Mouse (Mus musculus) hindbrain, embryonic 15.5 days (tissue): ENCODE measurements at regions not wholly inside any gene's neighbourhood (a gene's known extent, or its start where the extent isn't known, plus 50 kb on each side); places are given as distances from the start of the nearest gene placed in this dataset.
A peak's percentile ranks its signal among the peaks of the same experiment; 100 is the strongest.

ENCODE experiments used
- ATAC-seq: fragments of 200-750 bp; cut with Nextera tagmentation; 2 replicates; pipeline ENCODE4 v1.8.0; 2017; ENCODE audit warnings: low read depth, moderate number of reproducible peaks, moderate TSS enrichment; ENCODE audit not compliant: low FRiP score
- H3K27ac ChIP-seq: fragments of 300-500 bp; sonication (generic); replicated peaks from 2 replicates; pipeline ENCODE4 v1.5.1; 2015; ENCODE audit warnings: mild to moderate bottlenecking, inconsistent platforms
- H3K27me3 ChIP-seq: fragments of 300-500 bp; sonication (generic); 2 replicates; pipeline ENCODE4 v1.6.1; 2015; ENCODE audit warnings: control low read depth, inconsistent platforms
- H3K36me3 ChIP-seq: fragments of 300-500 bp; sonication (generic); 2 replicates; pipeline ENCODE4 v1.6.1; 2015; ENCODE audit warnings: control low read depth, inconsistent platforms
- H3K4me1 ChIP-seq: fragments of 300-500 bp; sonication (generic); replicated peaks from 2 replicates; pipeline ENCODE4 v1.6.1; 2015; ENCODE audit warnings: control low read depth, inconsistent platforms
- H3K4me2 ChIP-seq: fragments of 300-500 bp; sonication (generic); 2 replicates; pipeline ENCODE4 v1.6.1; 2015; ENCODE audit warnings: moderate library complexity, mild to moderate bottlenecking, inconsistent platforms
- H3K4me3 ChIP-seq: fragments of 300-500 bp; sonication (generic); 2 replicates; pipeline ENCODE4 v1.5.1; 2015; ENCODE audit warnings: mild to moderate bottlenecking, inconsistent platforms
- H3K9ac ChIP-seq: fragments of 300-500 bp; sonication (generic); 2 replicates; pipeline ENCODE4 v1.6.1; 2015; ENCODE audit warnings: inconsistent platforms
- H3K9me3 ChIP-seq: fragments of 300-500 bp; sonication (generic); 2 replicates; pipeline ENCODE4 v1.6.1; 2016; ENCODE audit warnings: control low read depth, inconsistent platforms
- WGBS: fragments of 180-500 bp; shearing (Covaris S2); methylation state at CpG from one replicate; pipeline ENCODE4 v1.1.7; 2015; 5-methylcytosine and 5-hydroxymethylcytosine counted together

DNA sequence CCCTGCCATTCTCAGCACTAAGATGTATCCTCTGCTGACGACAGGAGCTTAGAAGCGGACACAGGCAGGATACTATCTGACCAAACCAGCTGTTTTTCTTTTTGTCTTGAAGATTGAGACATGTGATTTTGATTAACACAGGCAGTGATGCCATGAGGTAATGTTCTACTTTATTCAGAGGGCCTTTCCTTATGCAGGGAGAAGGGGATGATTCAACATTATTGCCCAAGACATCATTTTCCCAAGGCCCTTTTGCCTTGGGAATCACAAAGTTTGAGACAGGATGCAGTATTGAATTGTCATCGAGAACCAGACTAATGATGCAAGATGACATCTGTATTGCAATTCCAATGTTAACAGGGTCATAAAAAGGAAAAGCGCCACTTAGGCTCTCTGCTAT is 571.7 kb upstream of the Gm9747 start:
- no peak overlapping the region for H3K4me3 ChIP-seq
- 83% methylated on average over 4 of the region's 4 CpGs for WGBS
- no peak overlapping the region for H3K4me2 ChIP-seq
- no peak overlapping the region for H3K9ac ChIP-seq
- no peaks in the 10 kb centered on the region for H3K4me1 ChIP-seq
- ATAC-seq: no peak
- H3K27me3 ChIP-seq: no peaks in the 10 kb centered on the region
- no peaks in the 10 kb centered on the region for H3K9me3 ChIP-seq
- H3K36me3 ChIP-seq: no peaks in the 10 kb centered on the region
- no peak overlapping the region for H3K27ac ChIP-seq

DNA sequence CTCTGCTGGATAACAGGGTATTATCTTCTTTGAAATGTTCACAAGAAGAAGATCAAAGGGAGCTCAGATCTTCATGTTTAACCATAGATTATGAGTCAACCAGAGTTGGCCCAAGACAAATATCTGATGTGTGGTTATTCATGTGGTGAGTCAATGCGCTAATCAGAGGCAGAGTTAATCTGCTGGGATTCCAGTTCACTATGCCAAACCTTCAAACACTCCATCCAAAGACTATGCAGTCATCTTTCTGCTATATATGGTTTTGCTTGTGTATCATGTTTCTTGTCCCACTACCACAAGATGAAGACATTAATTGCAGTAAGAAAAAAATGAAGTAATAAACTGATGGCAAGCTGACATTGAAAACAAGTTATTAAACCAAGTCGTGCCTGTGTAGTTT is 561.8 kb upstream of the Gm9747 start:
- Histone ChIP-seq H3K27me3 (no peaks in the 10 kb centered on the region), H3K4me3 (no peak overlapping the region), H3K36me3 (no peaks in the 10 kb centered on the region), H3K4me1 (no peaks in the 10 kb centered on the region), H3K4me2 (no peak overlapping the region), H3K9ac (no peak overlapping the region), H3K9me3 (no peaks in the 10 kb centered on the region), H3K27ac (no peak overlapping the region)
- no peak for ATAC-seq
- 84% methylated on average over 2 of the region's 2 CpGs for WGBS

- 87% methylated on average over 3 of the region's 3 CpGs for WGBS
- Histone ChIP-seq H3K9me3 (no peaks in the 10 kb centered on the region), H3K27me3 (no peaks in the 10 kb centered on the region), H3K36me3 (no peaks in the 10 kb centered on the region), H3K9ac (no peak overlapping the region), H3K4me2 (no peak overlapping the region), H3K4me1 (no peaks in the 10 kb centered on the region), H3K27ac (no peak overlapping the region), H3K4me3 (no peak overlapping the region)
- ATAC-seq: no peak
Observed at GRCm38 (mm10) chr1:81671725-81672124, 561.2 kb upstream of the Gm9747 start.

DNA sequence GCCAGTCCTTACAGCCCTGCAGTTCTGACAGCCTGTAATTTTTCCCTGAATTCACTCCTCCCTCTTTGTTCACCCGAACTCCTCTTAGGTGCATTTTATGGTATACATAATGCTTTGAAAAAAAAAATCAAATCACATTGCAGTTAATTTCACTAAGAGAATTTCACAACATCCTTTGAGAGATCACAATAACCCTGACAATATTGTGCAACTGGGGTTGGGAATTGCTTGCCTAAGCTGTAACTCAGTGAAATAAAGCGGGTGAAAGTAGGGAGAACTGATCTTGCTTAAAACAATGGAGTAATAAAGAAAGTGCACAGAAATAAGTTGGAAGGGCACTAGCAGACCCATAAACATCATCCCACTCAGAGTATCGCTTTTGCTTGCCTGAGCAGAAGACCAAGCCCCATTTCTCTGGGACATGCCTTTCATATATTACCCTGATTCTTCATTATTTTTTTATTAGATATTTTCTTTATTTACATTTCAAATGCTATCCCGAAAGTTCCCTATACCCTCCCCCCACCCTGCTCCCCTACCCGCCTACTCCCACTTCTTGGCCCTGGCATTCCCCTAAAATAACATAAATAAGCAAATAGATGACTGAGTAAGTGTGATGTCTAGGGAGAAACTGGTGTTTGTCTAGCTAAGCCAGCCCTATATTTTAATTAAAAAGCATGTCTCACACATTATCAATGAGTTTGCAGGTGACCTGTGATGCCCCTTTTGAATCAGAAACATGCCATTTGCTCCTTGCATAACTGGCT is 557.2 kb upstream of the Gm9747 start:
- WGBS: 79% methylated on average over 5 of the region's 5 CpGs
- Histone ChIP-seq H3K9ac (no peak overlapping the region), H3K4me2 (no peak overlapping the region), H3K4me1 (no peaks in the 10 kb centered on the region), H3K4me3 (no peak overlapping the region), H3K27ac (no peak overlapping the region), H3K27me3 (no peaks in the 10 kb centered on the region), H3K9me3 (no peaks in the 10 kb centered on the region), H3K36me3 (no peaks in the 10 kb centered on the region)
- no peak for ATAC-seq

- ATAC-seq: no peak
- no peak overlapping the region for H3K27ac ChIP-seq
- H3K4me2 ChIP-seq: no peak overlapping the region
- no peaks in the 10 kb centered on the region for H3K27me3 ChIP-seq
- no peak overlapping the region for H3K4me3 ChIP-seq
- no peaks in the 10 kb centered on the region for H3K9me3 ChIP-seq
- no peaks in the 10 kb centered on the region for H3K4me1 ChIP-seq
- WGBS: 77% methylated on average over 1 of the region's 1 CpGs
- H3K9ac ChIP-seq: no peak overlapping the region
- H3K36me3 ChIP-seq: no peaks in the 10 kb centered on the region
Observed at GRCm38 (mm10) chr1:81677768-81678400, 555.0 kb upstream of the Gm9747 start.

DNA sequence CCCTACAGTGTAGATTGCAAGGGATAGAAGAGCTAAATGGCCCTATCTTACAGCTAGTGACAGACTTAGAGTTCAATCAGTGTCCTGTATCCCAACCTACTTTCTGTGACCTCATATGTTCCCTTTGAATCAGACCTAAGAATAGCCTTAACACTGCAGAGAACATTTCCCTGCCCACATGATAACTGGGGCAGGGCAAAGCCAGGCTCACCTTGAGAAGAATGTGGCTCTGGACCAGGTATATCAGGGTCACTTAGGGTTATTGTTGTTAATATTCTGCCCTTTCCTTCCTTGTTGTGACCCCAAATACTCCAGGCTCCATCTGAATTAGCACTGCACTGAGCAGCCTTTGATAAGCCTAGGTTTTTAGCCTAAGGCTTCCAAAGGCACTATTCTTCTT is 536.8 kb upstream of the Gm9747 start:
- H3K9me3 ChIP-seq: no peaks in the 10 kb centered on the region
- no peak overlapping the region for H3K9ac ChIP-seq
- no peak overlapping the region for H3K4me3 ChIP-seq
- no peaks in the 10 kb centered on the region for H3K36me3 ChIP-seq
- H3K27ac ChIP-seq: no peak overlapping the region
- H3K4me1 ChIP-seq: no peaks in the 10 kb centered on the region
- no peaks in the 10 kb centered on the region for H3K27me3 ChIP-seq
- ATAC-seq: no peak
- H3K4me2 ChIP-seq: no peak overlapping the region

- no peak for ATAC-seq
- H3K27ac ChIP-seq: no peak overlapping the region
- no peaks in the 10 kb centered on the region for H3K9me3 ChIP-seq
- WGBS: 82% methylated on average over 4 of the region's 4 CpGs
- H3K27me3 ChIP-seq: no peaks in the 10 kb centered on the region
- H3K36me3 ChIP-seq: no peaks in the 10 kb centered on the region
- H3K9ac ChIP-seq: no peak overlapping the region
- no peak overlapping the region for H3K4me2 ChIP-seq
- H3K4me3 ChIP-seq: no peak overlapping the region
- H3K4me1 ChIP-seq: no peaks in the 10 kb centered on the region
Observed at GRCm38 (mm10) chr1:81709169-81709568, 523.7 kb upstream of the Gm9747 start.

GRCm38 (mm10) chr1:81717091-81717490 is 515.8 kb upstream of the Gm9747 start:
- no peaks in the 10 kb centered on the region for H3K36me3 ChIP-seq
- H3K9me3 ChIP-seq: no peaks in the 10 kb centered on the region
- H3K4me2 ChIP-seq: no peak overlapping the region
- H3K4me3 ChIP-seq: no peak overlapping the region
- ATAC-seq: no peak
- WGBS: 84% methylated on average over 6 of the region's 6 CpGs
- no peaks in the 10 kb centered on the region for H3K27me3 ChIP-seq
- H3K4me1 ChIP-seq: no peaks in the 10 kb centered on the region
- H3K27ac ChIP-seq: no peak overlapping the region
- no peak overlapping the region for H3K9ac ChIP-seq

- Histone ChIP-seq H3K36me3 (no peaks in the 10 kb centered on the region), H3K9ac (no peak overlapping the region), H3K4me1 (no peaks in the 10 kb centered on the region), H3K9me3 (no peaks in the 10 kb centered on the region), H3K27ac (no peak overlapping the region), H3K27me3 (no peaks in the 10 kb centered on the region), H3K4me2 (no peak overlapping the region), H3K4me3 (no peak overlapping the region)
- no peak for ATAC-seq
Observed at GRCm38 (mm10) chr1:81718233-81718632, 514.7 kb upstream of the Gm9747 start.

- 91% methylated on average over 2 of the region's 2 CpGs for WGBS
- no peak overlapping the region for H3K27ac ChIP-seq
- H3K4me1 ChIP-seq: no peaks in the 10 kb centered on the region
- H3K9ac ChIP-seq: no peak overlapping the region
- no peak overlapping the region for H3K4me3 ChIP-seq
- no peaks in the 10 kb centered on the region for H3K27me3 ChIP-seq
- H3K9me3 ChIP-seq: no peaks in the 10 kb centered on the region
- no peaks in the 10 kb centered on the region for H3K36me3 ChIP-seq
- no peak for ATAC-seq
- no peak overlapping the region for H3K4me2 ChIP-seq
Observed at GRCm38 (mm10) chr1:81724859-81725258, 508.1 kb upstream of the Gm9747 start.

DNA sequence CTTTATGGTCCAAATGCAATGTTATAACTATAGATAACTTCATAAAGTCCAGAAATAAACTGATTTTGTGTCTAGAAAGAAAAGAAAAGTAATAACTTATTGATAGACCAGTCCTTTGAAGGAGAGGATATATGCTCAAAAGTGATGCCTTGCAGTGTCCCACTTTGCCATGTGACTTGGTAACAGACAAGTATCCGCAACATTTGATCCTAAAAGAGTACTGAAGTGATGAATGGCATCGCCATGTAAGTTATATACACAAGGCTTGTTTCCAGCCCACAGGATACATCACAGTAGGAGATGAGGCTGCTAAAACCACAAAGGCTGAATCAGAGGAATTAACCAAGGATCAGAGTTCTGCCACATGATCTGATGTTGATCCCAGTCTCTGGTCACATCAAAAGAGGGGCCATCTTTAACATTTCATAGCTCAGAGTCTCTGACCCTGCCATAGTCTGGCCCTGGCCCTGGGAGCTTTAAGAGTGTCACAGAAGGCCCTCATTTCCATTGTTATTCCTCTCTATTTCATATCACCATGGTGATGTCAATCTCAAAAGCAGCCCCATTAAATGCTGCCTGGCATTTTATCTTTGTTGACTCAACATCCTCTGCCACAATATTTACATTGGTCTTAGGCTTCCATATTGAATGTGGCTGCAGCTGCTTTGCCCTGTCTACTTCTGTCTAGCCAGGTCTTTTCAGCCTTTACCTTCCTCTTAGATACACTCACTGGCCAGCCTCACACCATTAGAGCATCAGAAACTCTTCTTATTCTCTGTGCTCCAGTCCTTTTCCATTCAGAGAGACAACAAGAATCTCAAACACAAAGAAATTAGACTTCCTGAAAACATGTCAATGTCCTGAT is 506.4 kb upstream of the Gm9747 start:
- Histone ChIP-seq H3K36me3 (no peaks in the 10 kb centered on the region), H3K4me1 (no peaks in the 10 kb centered on the region), H3K4me3 (no peak overlapping the region), H3K9me3 (no peaks in the 10 kb centered on the region), H3K9ac (no peak overlapping the region), H3K27ac (no peak overlapping the region), H3K4me2 (no peak overlapping the region), H3K27me3 (no peaks in the 10 kb centered on the region)
- 81% methylated on average over 2 of the region's 2 CpGs for WGBS
- ATAC-seq: no peak

DNA sequence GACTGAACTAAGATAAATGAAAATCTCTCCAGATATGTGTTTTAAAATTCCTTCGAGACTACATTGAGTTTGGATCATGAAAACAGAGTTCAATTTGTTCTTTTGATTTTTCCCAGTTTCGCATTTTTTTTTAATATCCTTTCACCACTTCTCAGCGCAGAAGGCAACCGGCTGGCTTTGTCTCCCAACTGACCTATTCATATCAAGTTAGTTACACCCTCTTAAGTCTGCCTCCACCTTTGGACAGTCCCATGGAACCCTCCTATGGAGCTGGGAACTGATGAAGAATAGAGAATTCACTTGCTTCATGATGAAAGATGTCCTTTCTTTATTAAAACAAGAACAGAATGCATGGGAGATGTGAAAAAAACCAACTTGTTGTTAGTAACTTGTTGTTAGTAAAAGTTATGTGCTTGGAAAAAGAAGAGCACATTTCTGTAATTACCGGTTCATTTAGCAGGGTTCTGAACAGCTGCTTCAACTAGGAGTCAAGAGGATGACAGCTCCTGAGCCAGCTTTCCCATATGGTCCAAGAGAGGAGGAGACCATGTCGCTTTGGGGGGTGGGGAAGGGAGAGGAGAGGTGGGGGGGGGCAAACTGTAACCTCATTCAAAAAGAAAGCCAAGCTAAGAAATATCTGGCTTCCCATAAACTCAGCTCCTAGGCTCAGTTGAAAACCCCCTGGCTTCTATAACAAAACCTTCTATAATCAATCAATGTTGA is 495.6 kb upstream of the Gm9747 start:
- no peaks in the 10 kb centered on the region for H3K27me3 ChIP-seq
- no peaks in the 10 kb centered on the region for H3K36me3 ChIP-seq
- H3K9me3 ChIP-seq: no peaks in the 10 kb centered on the region
- no peak overlapping the region for H3K9ac ChIP-seq
- ATAC-seq: 0 out of 2 replicates have a peak, but pooled peaks have one; percentile 54
- H3K4me2 ChIP-seq: no peak overlapping the region
- no peak overlapping the region for H3K4me3 ChIP-seq
- WGBS: 40% methylated on average over 6 of the region's 6 CpGs
- H3K4me1 ChIP-seq: no peaks in the 10 kb centered on the region
- H3K27ac ChIP-seq: no peak overlapping the region
